Mouse (Mus musculus): ENCODE results near the gene Degs2. TPM values are rescaled to one million over a fixed set of nuclear protein-coding genes. Genes with fewer than 3 reads are reported as not detected.

Degs2 gene
- polyA plus RNA-seq, 1 experiment from 2014 or later = 1.8 TPM

DNA sequence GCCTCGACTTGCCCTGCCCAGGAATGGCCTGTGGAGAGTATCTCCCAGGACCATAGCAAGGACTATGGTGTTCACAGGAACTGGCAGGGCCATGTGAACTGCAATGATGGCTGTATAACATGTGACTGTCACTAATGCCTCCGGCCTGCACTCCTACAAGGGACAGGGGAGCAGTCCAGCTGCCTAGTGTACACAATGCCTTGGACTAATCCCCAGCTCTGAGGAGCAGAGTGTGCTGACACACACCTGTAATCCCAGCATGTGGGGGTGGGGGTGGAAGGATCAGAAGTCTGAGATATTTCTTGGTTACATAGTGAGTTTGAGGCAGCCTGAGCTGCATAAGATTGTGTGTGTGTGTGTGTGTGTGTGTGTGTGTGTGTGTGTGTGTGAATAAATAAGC is 8.5 kb downstream of the Degs2 start:
- H3K4me1 ChIP-seq = peaks cover under 1% of the 10 kb centered on the region; the same call in 1 of the 2 replicates
- H3K4me3 ChIP-seq = no peak overlapping the region
- H3K27me3 ChIP-seq (ENCODE audit: low read depth, poor library complexity, severe bottlenecking) = no peaks in the 10 kb centered on the region
- no peak overlapping the region for H3K27ac ChIP-seq
- 71% methylated on average over 2 of the region's 2 CpGs for WGBS
- H3K9me3 ChIP-seq (replicated peaks) = no peaks in the 10 kb centered on the region
- DNase-seq (ENCODE audit: low spot score) = no peak
- H3K36me3 ChIP-seq = peaks cover 16% of the 10 kb centered on the region

DNA sequence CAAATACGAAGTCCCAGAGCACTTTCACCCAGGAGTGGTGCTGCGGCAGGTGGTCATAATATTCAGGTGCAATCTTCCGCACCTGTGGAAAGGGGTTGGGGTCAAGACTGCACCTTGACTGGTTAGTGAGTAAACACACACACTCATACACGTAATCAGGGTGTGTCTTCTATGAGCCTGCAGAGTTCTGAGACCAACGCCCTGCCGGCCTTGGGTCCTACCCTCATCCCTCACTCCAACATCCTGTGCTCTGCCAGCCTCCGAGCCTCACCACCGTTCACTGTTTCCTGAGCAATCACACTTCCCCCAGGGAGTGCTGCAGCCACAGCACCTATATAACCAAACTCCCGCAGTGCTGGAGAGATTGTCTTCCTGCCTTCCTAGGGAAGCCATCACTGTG is 11.6 kb downstream of the Degs2 start:
- Histone ChIP-seq H3K27ac (no peak overlapping the region), H3K9me3 (replicated peaks) (no peaks in the 10 kb centered on the region), H3K4me3 (no peak overlapping the region), H3K27me3 (ENCODE audit: low read depth, poor library complexity, severe bottlenecking) (no peaks in the 10 kb centered on the region), H3K4me1 (no peaks in the 10 kb centered on the region), H3K36me3 (peaks cover 47% of the 10 kb centered on the region)
- no peak for DNase-seq (ENCODE audit: low spot score)
- WGBS = 82% methylated on average over 9 of the region's 9 CpGs

DNA sequence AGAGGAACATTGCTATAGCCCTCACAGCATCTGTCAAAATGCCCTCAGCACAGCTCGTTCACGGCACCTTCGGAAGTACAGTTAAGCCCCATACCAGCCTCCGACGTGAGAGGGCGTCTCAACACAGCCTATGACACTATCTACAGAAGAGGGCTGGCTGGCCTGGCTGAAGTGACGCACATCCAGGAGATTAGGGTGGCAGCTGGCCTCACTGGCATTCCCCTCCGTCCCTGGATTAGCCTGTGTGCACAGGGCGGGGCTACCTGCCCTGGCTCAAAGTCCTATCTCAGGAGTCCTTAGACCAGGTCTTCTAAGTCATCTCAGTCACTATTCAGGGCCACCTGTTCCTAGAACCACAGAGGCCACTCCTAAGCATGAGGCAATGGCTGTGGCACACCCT is 12.9 kb downstream of the Degs2 start:
- Histone ChIP-seq H3K27ac (no peak overlapping the region), H3K36me3 (peaks cover 59% of the 10 kb centered on the region), H3K4me3 (no peak overlapping the region), H3K9me3 (replicated peaks) (no peaks in the 10 kb centered on the region), H3K4me1 (no peaks in the 10 kb centered on the region), H3K27me3 (ENCODE audit: low read depth, poor library complexity, severe bottlenecking) (no peaks in the 10 kb centered on the region)
- WGBS = 91% methylated on average over 9 of the region's 9 CpGs
- no peak for DNase-seq (ENCODE audit: low spot score)

DNA sequence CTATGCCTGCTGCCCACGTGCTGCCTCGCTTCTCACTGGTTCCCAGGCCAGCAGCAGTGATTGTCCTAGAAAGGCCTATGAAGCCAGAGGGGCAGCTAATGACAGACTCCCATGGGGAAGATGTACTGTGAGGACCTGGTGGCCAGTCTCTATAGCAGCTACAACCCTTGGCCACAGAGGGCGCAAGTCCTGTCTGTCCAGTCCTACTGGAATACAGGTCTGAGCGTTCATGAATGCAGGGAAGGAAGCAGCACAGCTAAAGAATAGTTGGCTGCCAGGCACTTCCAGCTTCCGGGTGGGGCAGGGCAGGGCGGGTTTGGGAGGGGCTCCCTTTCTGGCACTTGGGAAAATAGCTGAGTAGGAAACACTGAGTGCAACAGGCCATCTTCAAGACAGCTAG is 15.2 kb downstream of the Degs2 start:
- 78% methylated on average over 6 of the region's 6 CpGs for WGBS

DNA sequence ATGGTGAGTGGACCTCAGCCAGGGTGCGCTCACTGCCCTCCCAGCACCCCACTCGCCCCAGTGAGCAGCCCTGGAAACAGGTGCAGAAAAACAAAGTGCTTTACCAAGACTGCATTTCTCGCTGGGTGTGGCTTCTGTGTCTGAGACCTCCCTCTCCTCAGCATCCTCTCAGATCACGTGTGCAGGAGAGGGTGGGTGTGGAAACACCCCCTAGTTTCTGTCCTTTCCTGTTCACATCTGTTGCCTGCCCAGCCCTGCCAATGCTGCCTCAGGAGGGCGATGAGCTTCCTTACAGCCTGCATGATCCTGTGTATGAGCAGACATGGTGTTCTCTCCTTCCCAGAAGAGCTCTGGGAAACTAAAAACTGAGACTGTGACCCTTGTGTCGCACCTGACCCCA is 15.7 kb downstream of the Degs2 start:
- no peak for DNase-seq (ENCODE audit: low spot score)
- Histone ChIP-seq H3K36me3 (peaks cover 86% of the 10 kb centered on the region), H3K9me3 (replicated peaks) (no peaks in the 10 kb centered on the region), H3K27ac (no peak overlapping the region), H3K4me1 (no peaks in the 10 kb centered on the region), H3K27me3 (ENCODE audit: low read depth, poor library complexity, severe bottlenecking) (no peaks in the 10 kb centered on the region), H3K4me3 (no peak overlapping the region)
- 79% methylated on average over 6 of the region's 6 CpGs for WGBS

More for the DNA sequence above, 15.2 kb downstream of the Degs2 start:
- Histone ChIP-seq H3K27me3 (ENCODE audit: low read depth, poor library complexity, severe bottlenecking) (no peaks in the 10 kb centered on the region), H3K27ac (no peak overlapping the region), H3K4me1 (no peaks in the 10 kb centered on the region), H3K36me3 (peaks cover 81% of the 10 kb centered on the region), H3K4me3 (no peak overlapping the region), H3K9me3 (replicated peaks) (no peaks in the 10 kb centered on the region)
- no peak for DNase-seq (ENCODE audit: low spot score)

DNA sequence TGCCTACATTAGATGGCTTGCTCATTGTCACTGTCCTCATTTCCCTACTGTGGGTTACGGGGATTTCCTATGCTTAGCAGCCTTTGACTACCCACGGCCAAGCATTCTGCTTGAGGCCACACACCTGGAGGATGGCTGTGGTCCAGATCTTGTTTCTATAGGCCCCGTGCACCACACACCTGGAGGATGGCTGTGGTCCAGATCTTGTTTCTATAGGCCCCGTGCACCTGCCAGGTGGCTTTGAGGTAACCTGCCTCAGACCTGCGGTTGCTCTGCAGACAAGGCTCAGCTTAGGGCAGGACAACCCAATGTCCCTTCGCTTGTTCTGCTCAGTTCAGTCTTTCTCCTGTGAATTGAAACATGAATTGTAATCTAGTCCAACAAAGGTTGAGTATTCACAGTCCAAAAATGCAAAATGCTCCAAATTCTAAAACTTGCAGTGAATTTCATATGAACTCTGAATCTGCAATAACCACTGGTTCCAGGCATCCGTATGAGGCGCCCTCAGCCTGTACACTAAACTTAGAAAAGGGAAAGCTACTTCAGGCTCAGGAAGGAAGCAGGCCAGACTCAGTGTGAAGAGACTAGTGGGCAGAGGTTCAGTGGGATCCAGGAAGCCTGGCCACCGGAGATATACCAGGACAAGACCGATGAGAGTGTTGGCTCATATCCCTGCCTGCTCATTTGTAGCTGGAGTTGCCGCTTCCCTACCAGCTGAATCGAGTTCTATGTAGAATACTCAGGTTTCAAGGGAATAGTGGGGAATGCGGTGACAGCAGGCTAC is 19.7 kb downstream of the Degs2 start:
- Histone ChIP-seq H3K4me1 (no peaks in the 10 kb centered on the region), H3K27me3 (ENCODE audit: low read depth, poor library complexity, severe bottlenecking) (no peaks in the 10 kb centered on the region), H3K27ac (no peak overlapping the region), H3K4me3 (no peak overlapping the region), H3K9me3 (replicated peaks) (no peaks in the 10 kb centered on the region), H3K36me3 (peaks cover 97% of the 10 kb centered on the region)
- WGBS = 92% methylated on average over 13 of the region's 13 CpGs
- no peak for DNase-seq (ENCODE audit: low spot score)

DNA sequence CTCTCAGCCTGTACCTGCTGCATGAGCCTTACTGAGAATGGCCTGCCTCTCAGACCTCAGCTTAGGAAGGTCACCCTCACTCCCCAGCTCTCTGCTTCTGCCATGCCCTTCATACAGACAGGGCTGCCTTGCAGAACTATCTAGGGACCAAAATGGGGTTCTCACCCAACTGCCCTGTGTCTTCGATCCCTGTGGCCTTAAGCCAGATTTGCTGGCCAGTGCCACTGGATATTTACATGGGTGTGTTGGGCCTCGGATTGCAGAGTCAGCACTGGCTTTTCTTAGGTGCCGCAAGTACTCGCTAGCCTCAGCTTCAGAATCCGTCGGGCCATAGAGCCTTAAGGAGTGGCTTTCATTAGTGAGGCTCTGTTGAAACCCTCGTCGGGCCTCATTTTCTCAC is 21.3 kb downstream of the Degs2 start:
- Histone ChIP-seq H3K27ac (no peak overlapping the region), H3K27me3 (ENCODE audit: low read depth, poor library complexity, severe bottlenecking) (no peaks in the 10 kb centered on the region), H3K9me3 (replicated peaks) (no peaks in the 10 kb centered on the region), H3K4me3 (no peak overlapping the region), H3K4me1 (no peaks in the 10 kb centered on the region), H3K36me3 (peaks cover 97% of the 10 kb centered on the region)
- 91% methylated on average over 8 of the region's 8 CpGs for WGBS
- no peak for DNase-seq (ENCODE audit: low spot score)

DNA sequence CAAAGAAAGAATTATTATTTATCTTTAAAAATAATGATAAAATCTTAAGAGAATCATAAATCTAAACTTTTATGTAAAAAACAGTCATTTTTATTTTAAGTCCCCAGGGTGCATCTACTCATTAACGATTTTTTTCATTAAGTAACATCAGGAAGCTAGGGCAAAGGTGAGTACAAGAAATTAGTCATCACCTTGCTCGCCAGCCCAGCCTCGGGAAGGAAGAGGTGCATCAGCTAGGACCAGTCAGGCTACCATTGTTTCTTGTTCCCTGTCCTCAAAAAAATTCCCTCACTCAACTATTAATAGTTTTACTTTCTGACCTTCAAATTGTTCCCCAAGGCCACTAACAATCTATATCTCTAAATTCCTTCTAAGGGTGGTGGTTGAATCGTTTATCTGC is 23.7 kb downstream of the Degs2 start:
- H3K4me1 ChIP-seq = no peaks in the 10 kb centered on the region
- peaks cover 96% of the 10 kb centered on the region for H3K36me3 ChIP-seq
- no peak for DNase-seq (ENCODE audit: low spot score)
- H3K4me3 ChIP-seq = no peak overlapping the region
- no peaks in the 10 kb centered on the region for H3K9me3 ChIP-seq (replicated peaks)
- H3K27me3 ChIP-seq (ENCODE audit: low read depth, poor library complexity, severe bottlenecking) = no peaks in the 10 kb centered on the region
- H3K27ac ChIP-seq = no peak overlapping the region
- 87% methylated on average over 4 of the region's 4 CpGs for WGBS

DNA sequence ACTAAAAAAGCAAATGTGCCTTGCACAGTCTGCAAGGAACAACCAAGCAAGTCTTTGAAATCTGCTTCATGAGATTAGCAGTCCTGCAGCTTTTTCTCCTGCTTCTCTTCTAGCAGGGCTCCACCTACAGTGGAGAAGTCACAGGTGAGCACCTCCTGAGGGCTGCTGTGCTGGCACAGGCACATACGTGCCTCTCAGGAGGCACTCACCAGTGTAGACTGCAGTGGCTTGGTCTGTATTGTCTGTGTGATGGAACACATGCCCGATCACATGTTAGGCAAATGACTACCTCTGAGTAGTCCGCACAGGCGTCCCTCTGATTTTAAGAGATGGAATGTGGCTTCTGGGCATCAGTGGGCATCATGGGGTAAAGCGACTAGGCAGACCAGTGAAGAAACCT is 25.0 kb downstream of the Degs2 start:
- H3K9me3 ChIP-seq (replicated peaks) = no peaks in the 10 kb centered on the region
- H3K36me3 ChIP-seq = peaks cover 94% of the 10 kb centered on the region
- no peak for DNase-seq (ENCODE audit: low spot score)
- 94% methylated on average over 5 of the region's 5 CpGs for WGBS
- H3K4me3 ChIP-seq = no peak overlapping the region
- H3K27me3 ChIP-seq (ENCODE audit: low read depth, poor library complexity, severe bottlenecking) = no peaks in the 10 kb centered on the region
- H3K27ac ChIP-seq = no peak overlapping the region
- no peaks in the 10 kb centered on the region for H3K4me1 ChIP-seq

DNA sequence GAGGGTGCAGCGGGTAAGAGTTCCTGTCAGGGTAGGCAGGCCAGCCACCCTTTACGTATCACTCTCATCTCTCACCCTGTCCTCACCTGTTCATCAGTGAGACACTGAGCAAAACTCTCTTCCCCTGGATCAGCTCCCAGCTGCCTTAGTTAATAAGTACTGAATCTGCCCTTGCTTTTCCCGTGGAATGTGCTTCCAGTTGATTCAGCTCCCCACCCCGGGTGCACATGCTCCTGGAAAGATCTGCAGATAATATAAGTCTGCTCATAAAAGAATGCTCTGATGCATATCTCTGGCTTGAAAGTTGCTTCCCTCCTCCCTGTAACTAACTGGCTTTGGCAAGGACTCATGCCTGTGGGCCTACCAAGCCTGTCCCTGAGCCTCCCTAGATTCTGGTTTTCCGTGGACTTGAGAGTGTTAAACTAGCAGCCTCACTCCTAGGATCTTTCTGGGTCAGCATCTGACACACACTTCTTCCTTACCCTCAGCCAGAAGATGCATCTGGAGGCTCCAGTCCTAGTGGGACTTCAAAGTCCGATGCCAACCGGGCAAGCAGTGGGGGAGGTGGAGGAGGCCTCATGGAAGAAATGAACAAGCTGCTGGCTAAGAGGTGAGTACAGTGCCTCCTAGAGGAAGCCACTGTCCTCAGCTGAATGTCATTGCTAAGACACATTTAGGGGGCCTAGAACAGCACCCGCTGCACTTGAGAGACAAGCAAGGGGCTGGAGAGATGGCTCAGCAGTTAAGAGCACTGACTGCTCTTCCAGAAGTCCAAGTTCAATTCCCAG is 26.3 kb downstream of the Degs2 start:
- 86% methylated on average over 8 of the region's 8 CpGs for WGBS
- DNase-seq (ENCODE audit: low spot score) = no peak
- H3K36me3 ChIP-seq = peaks cover 94% of the 10 kb centered on the region
- no peak overlapping the region for H3K4me3 ChIP-seq
- no peaks in the 10 kb centered on the region for H3K4me1 ChIP-seq
- H3K9me3 ChIP-seq (replicated peaks) = no peaks in the 10 kb centered on the region
- no peak overlapping the region for H3K27ac ChIP-seq
- no peaks in the 10 kb centered on the region for H3K27me3 ChIP-seq (ENCODE audit: low read depth, poor library complexity, severe bottlenecking)

DNA sequence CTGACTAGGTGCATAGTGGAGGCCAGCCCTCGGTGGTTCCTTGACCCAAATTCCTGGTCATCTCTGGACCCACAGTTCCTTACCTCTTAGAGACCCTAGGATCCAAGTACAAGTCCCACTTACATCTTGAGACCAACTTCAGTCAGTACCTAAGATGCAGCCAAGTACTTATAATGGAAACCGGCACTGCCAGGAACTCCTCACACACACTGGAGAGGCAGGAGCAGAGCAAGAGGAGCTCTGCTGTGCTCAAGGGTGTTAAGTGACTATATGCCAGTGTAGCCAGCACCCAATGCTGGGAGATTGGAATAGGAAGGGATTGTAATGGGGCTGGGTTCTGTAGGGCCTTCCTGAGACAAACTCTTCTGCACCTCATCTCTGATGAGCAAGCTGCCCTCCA is 27.2 kb downstream of the Degs2 start:
- 95% methylated on average over 2 of the region's 2 CpGs for WGBS
- no peaks in the 10 kb centered on the region for H3K9me3 ChIP-seq (replicated peaks)
- no peak overlapping the region for H3K27ac ChIP-seq
- H3K27me3 ChIP-seq (ENCODE audit: low read depth, poor library complexity, severe bottlenecking) = no peaks in the 10 kb centered on the region
- peaks cover 95% of the 10 kb centered on the region for H3K36me3 ChIP-seq
- H3K4me1 ChIP-seq = no peaks in the 10 kb centered on the region
- no peak overlapping the region for H3K4me3 ChIP-seq
- DNase-seq (ENCODE audit: low spot score) = no peak

DNA sequence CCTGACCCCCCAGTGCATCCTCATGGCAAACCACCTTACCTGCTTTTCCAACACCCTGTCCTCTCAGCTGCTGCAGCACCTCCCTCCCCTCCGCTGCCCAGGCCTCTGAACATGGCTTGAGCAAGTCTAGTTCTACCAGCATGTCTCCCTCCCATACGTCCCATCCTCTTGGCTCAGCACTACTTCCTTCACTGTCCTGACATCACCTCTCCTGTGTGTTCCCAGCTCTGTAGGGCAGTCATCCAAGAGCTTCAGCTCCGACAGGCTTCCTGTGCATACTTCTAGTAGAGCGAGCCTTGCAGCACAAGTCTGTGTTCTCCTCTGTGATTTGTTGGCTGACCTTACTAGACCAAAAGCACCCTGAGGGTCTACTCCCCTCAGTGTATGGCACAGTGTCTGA is 27.6 kb downstream of the Degs2 start:
- WGBS = 93% methylated on average over 4 of the region's 4 CpGs
- no peaks in the 10 kb centered on the region for H3K4me1 ChIP-seq
- H3K4me3 ChIP-seq = no peak overlapping the region
- no peaks in the 10 kb centered on the region for H3K27me3 ChIP-seq (ENCODE audit: low read depth, poor library complexity, severe bottlenecking)
- H3K27ac ChIP-seq = no peak overlapping the region
- DNase-seq (ENCODE audit: low spot score) = no peak
- H3K36me3 ChIP-seq = peaks cover 95% of the 10 kb centered on the region
- H3K9me3 ChIP-seq (replicated peaks) = no peaks in the 10 kb centered on the region

DNA sequence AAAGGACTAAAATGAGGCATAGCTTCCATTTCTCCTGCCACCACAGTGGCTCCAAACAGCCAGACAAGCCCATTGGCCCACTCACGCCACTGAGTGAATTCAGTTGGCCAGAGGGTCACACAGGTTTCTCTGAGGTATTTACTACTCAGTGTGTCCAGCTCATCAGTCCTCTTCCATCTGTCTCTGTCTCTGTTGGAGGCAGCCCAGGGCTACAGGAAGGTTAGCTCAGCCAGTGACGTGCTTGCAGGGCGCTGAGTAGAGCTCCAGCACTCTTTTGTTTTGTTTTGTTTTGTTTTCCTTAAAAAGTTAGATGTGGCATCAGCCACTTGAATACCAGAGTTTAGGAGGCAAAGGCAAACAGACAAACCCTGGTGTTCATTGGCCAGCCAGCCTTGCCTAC is 28.6 kb downstream of the Degs2 start:
- DNase-seq (ENCODE audit: low spot score) = no peak
- H3K27me3 ChIP-seq (ENCODE audit: low read depth, poor library complexity, severe bottlenecking) = no peaks in the 10 kb centered on the region
- no peaks in the 10 kb centered on the region for H3K4me1 ChIP-seq
- 81% methylated on average over 3 of the region's 3 CpGs for WGBS
- no peaks in the 10 kb centered on the region for H3K9me3 ChIP-seq (replicated peaks)
- H3K4me3 ChIP-seq = no peak overlapping the region
- no peak overlapping the region for H3K27ac ChIP-seq
- peaks cover 91% of the 10 kb centered on the region for H3K36me3 ChIP-seq

Measured in limb, embryonic 10.5 days (tissue).